Mouse (Mus musculus): Measurements from ENCODE around the gene D10Jhu81e. TPM values are rescaled to one million over a fixed set of nuclear protein-coding genes. Genes with fewer than 3 reads are reported as not detected.

Gene D10Jhu81e
- polyA plus RNA-seq, 1 experiment from 2014 or later = 19.4 TPM

DNA sequence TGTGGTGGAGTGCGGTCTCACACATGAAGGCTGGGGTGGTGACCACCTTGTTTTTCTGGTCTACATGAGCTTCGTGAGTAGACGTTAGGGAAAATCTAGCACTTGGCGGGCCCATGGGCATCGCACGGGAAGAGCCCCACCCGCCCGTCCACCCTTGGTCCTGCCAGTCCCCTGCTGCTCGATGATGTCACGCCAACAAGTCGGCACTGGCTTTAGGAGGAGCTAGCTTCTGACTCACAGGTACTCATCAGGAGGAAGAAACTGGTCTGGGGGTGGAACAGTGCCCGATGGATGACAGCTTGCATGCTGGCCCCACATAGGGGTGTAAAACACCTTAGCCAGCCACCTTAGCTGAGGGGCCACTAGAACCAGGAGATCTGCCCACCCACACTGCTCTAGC, 6.9 kb downstream of the D10Jhu81e start:
- Histone ChIP-seq H3K27ac (no peak overlapping the region), H3K27me3 (replicated peaks) (no peaks in the 10 kb centered on the region), H3K4me2 (no peak overlapping the region), H3K4me1 (peaks cover 18% of the 10 kb centered on the region), H3K9me3 (replicated peaks) (no peaks in the 10 kb centered on the region), H3K36me3 (peaks cover 61% of the 10 kb centered on the region), H3K9ac (no peak overlapping the region), H3K4me3 (no peak overlapping the region)
- 90% methylated on average over 12 of the region's 12 CpGs for WGBS (ENCODE audit: insufficient replicate concordance)
- no peak for ATAC-seq

DNA sequence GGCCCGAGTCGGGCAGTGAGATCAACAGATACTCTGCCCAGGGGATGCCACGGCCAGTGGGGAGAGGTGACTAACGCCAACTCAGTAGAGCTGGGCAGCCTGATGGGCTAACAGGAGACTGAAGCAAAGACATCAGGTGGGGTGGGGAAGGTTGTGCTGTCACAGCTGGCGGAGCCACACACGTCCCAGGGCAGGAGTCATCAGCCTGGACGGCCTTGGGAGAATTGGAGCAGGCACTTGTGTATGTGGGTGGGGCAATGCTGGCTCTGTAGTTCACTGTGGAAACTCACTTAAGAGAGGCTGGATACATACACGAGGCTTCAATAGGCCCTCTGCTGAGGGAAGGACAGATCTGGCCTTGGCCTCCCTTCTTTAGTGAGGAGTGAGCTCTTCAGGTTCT, 8.5 kb downstream of the D10Jhu81e start:
- peaks cover 45% of the 10 kb centered on the region for H3K36me3 ChIP-seq
- H3K4me3 ChIP-seq = no peak overlapping the region
- no peaks in the 10 kb centered on the region for H3K27me3 ChIP-seq (replicated peaks)
- ATAC-seq = no peak
- 51% methylated on average over 8 of the region's 8 CpGs for WGBS (ENCODE audit: insufficient replicate concordance)
- no peaks in the 10 kb centered on the region for H3K9me3 ChIP-seq (replicated peaks)
- no peak overlapping the region for H3K4me2 ChIP-seq
- no peak overlapping the region for H3K27ac ChIP-seq
- no peak overlapping the region for H3K9ac ChIP-seq
- H3K4me1 ChIP-seq = peaks cover 19% of the 10 kb centered on the region

DNA sequence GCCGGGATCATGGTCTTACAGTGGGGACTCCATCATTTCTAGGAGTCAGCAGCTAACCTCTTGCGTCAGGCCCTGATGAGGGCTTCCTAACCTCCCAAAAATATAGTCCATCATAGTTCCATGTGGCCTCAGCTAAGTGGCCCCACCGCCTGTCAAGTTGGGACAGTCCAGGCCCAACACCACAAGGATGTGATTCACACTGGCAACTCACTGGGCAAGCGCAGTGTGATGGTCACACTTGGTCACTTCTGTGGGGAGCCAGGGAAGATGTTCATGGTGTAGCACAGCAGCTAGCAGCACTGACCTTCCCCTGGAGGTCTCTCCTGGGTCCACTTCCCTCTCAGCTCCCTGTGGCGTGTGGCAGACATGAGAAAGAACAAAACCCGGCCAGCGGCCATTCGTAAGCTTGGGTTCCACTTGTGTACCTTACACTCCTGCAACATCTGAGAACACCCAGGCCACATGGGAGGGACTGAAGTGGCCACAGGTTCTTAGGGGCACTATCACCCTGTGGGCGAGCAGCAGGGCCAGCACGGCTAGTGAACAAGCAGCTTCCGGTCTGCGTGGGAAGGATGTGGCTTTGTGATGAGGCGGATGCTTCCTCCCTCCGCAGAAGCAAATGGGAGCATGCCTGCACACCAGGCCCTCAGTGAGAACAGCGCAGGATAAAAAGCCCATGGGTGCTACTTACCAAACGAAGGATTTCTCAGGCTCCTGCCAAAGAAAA, 9.1 kb downstream of the D10Jhu81e start:
- no peaks in the 10 kb centered on the region for H3K27me3 ChIP-seq (replicated peaks)
- H3K4me3 ChIP-seq = no peak overlapping the region
- WGBS (ENCODE audit: insufficient replicate concordance) = 56% methylated on average over 16 of the region's 16 CpGs
- H3K9ac ChIP-seq = no peak overlapping the region
- H3K27ac ChIP-seq = no peak overlapping the region
- H3K4me2 ChIP-seq = no peak overlapping the region
- peaks cover 40% of the 10 kb centered on the region for H3K36me3 ChIP-seq
- peak; percentile 6; the same call in 1 of the 2 replicates for ATAC-seq
- H3K4me1 ChIP-seq = peaks cover 19% of the 10 kb centered on the region
- no peaks in the 10 kb centered on the region for H3K9me3 ChIP-seq (replicated peaks)

DNA sequence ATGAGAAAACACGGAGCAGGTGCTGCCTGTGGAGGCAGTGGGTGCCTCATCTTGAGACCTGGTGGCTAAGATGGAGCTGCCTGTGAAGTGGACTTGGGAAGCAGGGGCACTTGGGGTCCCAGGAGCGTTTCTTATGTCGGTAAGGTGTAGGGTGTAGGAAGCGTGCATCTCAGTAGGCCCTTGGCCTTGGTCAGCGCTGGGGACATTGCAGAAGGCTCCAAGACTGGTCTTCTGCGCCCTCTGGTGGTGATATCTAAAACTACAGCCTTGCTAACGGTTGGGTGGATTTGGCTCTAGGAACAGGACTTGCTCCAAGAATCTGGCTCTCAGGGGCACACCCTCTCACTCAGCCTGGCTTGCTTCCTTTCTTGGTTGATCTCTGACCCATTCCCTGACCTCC, 9.7 kb downstream of the D10Jhu81e start:
- no peaks in the 10 kb centered on the region for H3K27me3 ChIP-seq (replicated peaks)
- peak overlapping the region; percentile 59 for H3K4me2 ChIP-seq
- H3K4me3 ChIP-seq = peak overlapping the region; percentile 36; the same call in 1 of the 2 replicates
- peaks cover 19% of the 10 kb centered on the region for H3K4me1 ChIP-seq
- 2% methylated on average over 7 of the region's 7 CpGs for WGBS (ENCODE audit: insufficient replicate concordance)
- peak overlapping the region; percentile 25; the same call in 1 of the 2 replicates for H3K9ac ChIP-seq
- ATAC-seq = peak; percentile 55
- H3K36me3 ChIP-seq = peaks cover 34% of the 10 kb centered on the region
- peak overlapping the region; percentile 49 for H3K27ac ChIP-seq
- no peaks in the 10 kb centered on the region for H3K9me3 ChIP-seq (replicated peaks)

DNA sequence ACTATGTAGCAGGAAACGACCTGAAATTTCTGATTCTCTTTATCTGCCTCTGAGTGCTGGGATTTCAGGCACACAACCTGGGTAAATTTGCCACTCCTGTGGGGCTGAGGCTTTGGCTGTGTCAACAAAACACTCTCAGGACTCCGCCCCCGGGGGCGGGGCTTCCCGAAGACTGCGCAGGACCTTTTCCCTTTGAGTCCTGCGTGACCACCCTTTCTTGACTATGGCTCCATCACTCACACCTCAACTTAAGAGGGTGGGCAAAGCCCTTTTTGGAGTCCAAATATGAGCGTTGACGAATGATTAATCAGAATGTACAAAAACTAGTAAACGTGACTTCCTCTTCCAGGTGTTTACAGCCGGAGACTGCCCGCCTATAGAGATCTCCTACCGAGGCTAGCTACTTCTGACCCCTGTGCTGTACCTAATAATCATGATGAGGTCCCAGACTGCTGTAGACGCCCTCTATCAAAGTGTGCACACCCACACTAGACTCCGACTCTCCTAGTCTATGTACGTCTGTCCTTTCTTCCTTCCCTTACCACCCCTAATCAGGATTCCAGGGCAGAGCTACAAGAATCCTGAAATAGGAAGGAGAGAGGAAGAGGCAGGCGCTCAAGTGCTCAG, 10.2 kb downstream of the D10Jhu81e start:
- H3K4me3 ChIP-seq = peak overlapping the region; percentile 36
- ATAC-seq = peak; percentile 43
- peaks cover 19% of the 10 kb centered on the region for H3K4me1 ChIP-seq
- no peaks in the 10 kb centered on the region for H3K9me3 ChIP-seq (replicated peaks)
- H3K4me2 ChIP-seq = peak overlapping the region; percentile 59
- WGBS (ENCODE audit: insufficient replicate concordance) = 15% methylated on average over 17 of the region's 17 CpGs
- peak overlapping the region; percentile 25; the same call in 1 of the 2 replicates for H3K9ac ChIP-seq
- H3K27me3 ChIP-seq (replicated peaks) = no peaks in the 10 kb centered on the region
- H3K36me3 ChIP-seq = peaks cover 28% of the 10 kb centered on the region
- peak overlapping the region; percentile 49 for H3K27ac ChIP-seq

DNA sequence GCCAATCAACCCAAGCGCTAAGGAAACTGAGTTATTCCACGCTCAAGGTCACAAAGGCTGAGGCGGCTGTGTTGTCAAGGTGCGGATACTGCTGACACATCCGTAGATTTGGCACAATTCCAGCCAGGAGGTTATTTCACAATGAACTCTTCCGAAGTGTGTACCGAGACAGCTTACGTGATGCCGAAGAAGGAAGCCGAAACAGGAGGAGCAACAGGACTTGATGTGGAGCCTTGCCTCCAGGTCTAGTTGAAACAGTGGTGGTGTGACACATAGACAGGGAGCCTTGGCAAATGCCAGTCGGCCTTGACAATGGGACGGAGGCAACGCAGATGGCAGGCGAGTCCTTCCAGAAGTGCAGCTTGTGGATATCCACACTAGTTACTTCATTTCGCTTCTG, 11.5 kb downstream of the D10Jhu81e start:
- ATAC-seq = no peak
- no peaks in the 10 kb centered on the region for H3K9me3 ChIP-seq (replicated peaks)
- H3K36me3 ChIP-seq = peaks cover 18% of the 10 kb centered on the region
- H3K4me2 ChIP-seq = no peak overlapping the region
- H3K4me3 ChIP-seq = no peak overlapping the region
- 80% methylated on average over 15 of the region's 15 CpGs for WGBS (ENCODE audit: insufficient replicate concordance)
- no peaks in the 10 kb centered on the region for H3K27me3 ChIP-seq (replicated peaks)
- peaks cover 19% of the 10 kb centered on the region for H3K4me1 ChIP-seq
- H3K27ac ChIP-seq = no peak overlapping the region
- no peak overlapping the region for H3K9ac ChIP-seq

DNA sequence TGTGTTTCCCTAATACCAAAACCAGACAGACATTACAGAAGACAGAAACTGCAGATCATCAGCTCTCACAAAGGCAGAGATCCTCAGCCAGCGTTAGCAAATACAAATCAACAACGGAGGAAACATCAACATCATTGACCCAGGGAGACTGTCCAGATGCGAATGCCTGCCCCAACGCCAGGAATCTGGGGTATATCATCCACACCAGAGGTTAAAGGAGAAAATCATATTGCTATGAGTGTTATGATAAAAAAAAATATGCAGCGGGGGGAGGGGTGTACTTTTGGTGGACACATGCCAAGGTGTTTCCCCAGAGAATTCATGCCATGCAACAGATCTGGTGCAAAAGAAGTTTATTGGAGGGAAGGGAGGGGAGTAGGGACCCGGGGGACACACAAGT, 12.7 kb downstream of the D10Jhu81e start:
- no peak for ATAC-seq

DNA sequence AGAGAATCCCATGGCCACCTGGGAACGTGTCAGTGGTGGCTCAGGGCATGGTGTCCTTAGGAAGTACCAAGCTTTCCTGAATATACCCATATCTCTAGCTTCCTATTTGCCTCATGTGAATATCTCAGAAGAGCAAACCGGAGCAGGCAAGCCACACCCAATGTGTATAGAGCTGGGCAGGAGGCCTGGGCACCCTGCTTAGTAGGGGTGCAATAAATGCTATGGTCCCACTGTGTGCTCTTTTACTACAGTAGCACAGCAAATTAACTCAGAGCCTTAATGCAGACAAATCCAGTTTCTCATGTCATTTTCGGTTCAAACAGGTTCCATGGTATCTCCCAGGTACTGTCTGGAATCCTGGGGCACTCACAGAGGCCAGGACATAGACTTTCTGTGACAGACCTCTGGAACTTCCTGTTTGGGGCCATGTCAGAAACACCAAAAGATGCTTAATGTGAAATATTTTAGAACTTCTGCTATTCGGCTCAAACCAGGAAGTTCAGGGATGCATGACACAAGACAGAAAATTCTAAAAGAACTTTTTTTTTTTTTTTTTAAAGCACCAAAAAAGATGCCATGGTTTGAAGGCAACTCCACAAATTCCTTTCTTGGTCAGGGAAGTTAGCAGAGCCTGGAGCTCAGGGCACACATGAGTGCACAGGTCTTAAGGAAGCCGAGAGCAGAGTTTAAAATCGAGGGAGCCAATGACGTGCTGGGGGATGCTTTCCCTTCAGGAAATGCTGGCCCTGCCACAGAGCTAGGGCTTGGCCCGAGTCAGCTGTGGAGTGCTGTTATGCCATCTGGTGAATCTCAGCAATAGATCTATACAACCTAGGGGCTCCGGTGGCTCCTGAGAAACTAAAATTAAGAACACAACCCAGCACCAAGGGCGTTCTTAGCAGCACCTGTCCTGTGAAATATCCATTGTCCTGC, 20.5 kb downstream of the D10Jhu81e start:
- no peak overlapping the region for H3K4me2 ChIP-seq
- 0 out of 2 replicates have a peak, but pooled peaks cover 11% of the 10 kb centered on the region for H3K27me3 ChIP-seq (replicated peaks)
- 40% methylated on average over 10 of the region's 10 CpGs for WGBS (ENCODE audit: insufficient replicate concordance)
- peaks cover 15% of the 10 kb centered on the region; the same call in 1 of the 2 replicates for H3K4me1 ChIP-seq
- H3K27ac ChIP-seq = no peak overlapping the region
- ATAC-seq = no peak
- no peak overlapping the region for H3K4me3 ChIP-seq
- no peaks in the 10 kb centered on the region for H3K36me3 ChIP-seq
- H3K9ac ChIP-seq = no peak overlapping the region
- no peaks in the 10 kb centered on the region for H3K9me3 ChIP-seq (replicated peaks)

More for the DNA sequence above, 12.7 kb downstream of the D10Jhu81e start:
- H3K4me1 ChIP-seq = peaks cover 19% of the 10 kb centered on the region
- no peak overlapping the region for H3K4me3 ChIP-seq
- H3K9ac ChIP-seq = no peak overlapping the region
- H3K27ac ChIP-seq = no peak overlapping the region
- H3K27me3 ChIP-seq (replicated peaks) = 0 out of 2 replicates have a peak, but pooled peaks cover 6% of the 10 kb centered on the region
- WGBS (ENCODE audit: insufficient replicate concordance) = 58% methylated on average over 6 of the region's 6 CpGs
- H3K36me3 ChIP-seq = peaks cover 8% of the 10 kb centered on the region; the same call in 1 of the 2 replicates
- H3K9me3 ChIP-seq (replicated peaks) = no peaks in the 10 kb centered on the region
- H3K4me2 ChIP-seq = no peak overlapping the region

DNA sequence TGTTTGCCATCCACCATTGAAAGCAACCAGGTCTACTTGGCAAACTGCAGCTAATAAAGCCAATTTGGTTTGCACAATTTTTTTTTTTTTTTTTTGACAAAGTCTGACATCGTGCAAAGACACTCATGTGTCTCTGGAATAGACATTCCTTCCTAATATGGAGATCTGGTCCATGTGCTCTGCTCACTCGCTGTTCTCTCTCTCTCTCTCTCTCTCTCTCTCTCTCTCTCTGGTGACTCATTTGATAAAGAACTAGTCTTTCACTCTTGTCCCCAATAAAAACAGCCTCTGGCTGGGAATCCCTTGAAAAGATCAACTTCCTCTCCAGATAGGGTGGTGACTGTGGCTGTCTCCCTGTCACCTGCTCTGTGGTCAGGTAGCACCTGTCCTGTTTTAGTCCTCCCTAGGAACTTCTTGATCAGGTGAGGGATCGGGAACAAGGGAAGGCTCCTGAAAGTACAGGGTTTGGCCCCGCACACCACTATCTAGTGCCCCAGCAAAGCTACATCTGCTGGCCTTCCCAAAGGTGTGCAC, 21.6 kb downstream of the D10Jhu81e start:
- Histone ChIP-seq H3K9me3 (replicated peaks) (no peaks in the 10 kb centered on the region), H3K4me2 (no peak overlapping the region), H3K4me1 (peaks cover 19% of the 10 kb centered on the region; the same call in 1 of the 2 replicates), H3K36me3 (no peaks in the 10 kb centered on the region), H3K27me3 (replicated peaks) (0 out of 2 replicates have a peak, but pooled peaks cover 11% of the 10 kb centered on the region), H3K27ac (no peak overlapping the region), H3K4me3 (no peak overlapping the region), H3K9ac (no peak overlapping the region)
- 54% methylated on average over 4 of the region's 4 CpGs for WGBS (ENCODE audit: insufficient replicate concordance)
- ATAC-seq = no peak

DNA sequence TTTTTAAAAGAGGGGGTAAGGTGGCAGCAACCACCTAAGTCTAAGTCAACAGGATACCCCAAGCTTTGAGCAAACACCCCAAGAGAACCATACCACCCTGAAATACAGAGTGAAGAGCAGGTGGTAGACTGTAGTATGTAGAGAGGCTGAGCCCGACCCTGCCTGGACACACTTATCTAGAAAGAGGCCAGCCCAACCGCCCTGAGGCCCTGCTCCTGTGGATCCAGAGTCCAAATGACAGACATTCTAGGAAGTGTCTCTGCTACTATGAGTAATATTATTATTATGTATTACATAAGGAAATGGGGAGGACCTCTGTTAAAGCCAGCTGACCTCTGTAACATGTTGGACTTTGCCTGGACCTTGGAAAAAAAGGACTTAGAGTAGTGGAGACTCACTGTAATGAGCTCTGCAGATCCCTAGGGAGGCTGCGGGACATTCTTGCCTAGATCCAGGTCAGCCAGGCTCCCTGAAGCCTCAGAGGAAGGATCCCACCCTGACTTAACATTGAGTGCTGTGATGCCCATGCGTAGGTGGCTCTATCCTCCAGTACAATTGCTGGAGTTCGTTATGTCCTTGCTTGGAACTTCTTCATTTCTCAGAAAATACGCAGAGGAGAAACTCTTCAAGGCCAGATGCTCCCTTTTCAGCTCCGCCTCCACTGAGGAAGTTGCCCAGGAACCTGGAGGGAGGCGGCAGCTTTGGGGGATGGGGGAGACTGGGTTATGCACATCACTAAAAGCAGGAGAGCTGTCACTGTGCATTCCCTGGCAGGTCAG, 25.7 kb downstream of the D10Jhu81e start:
- Histone ChIP-seq H3K9ac (no peak overlapping the region), H3K4me2 (no peak overlapping the region), H3K27ac (no peak overlapping the region), H3K27me3 (replicated peaks) (no peaks in the 10 kb centered on the region), H3K4me1 (peaks cover 15% of the 10 kb centered on the region; the same call in 1 of the 2 replicates), H3K36me3 (no peaks in the 10 kb centered on the region), H3K9me3 (replicated peaks) (no peaks in the 10 kb centered on the region), H3K4me3 (no peak overlapping the region)
- 28% methylated on average over 8 of the region's 8 CpGs for WGBS (ENCODE audit: insufficient replicate concordance)
- no peak for ATAC-seq

DNA sequence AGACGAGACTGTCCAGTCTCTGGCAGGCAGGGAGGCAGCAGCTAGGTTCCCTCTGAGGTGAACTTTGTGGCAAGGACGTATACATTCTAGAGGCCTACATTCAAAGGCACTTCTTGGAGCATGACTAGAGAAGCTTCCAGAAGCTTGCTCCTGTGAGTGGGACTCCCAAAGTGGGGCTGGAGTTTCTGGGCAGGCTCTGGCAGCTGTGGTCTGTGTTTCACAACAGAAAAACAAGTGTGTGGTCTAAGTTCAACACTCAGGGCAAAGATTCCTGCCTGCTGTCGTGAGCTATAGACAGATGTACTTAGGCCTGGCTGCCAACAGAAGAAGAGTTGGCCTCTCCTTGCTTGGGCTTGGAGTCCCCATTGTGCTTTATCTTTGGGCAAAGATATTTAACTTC, 28.7 kb downstream of the D10Jhu81e start:
- Histone ChIP-seq H3K4me1 (peaks cover 16% of the 10 kb centered on the region), H3K4me3 (no peak overlapping the region), H3K4me2 (no peak overlapping the region), H3K36me3 (no peaks in the 10 kb centered on the region), H3K27me3 (replicated peaks) (no peaks in the 10 kb centered on the region), H3K9me3 (replicated peaks) (no peaks in the 10 kb centered on the region), H3K27ac (no peak overlapping the region), H3K9ac (no peak overlapping the region)
- ATAC-seq = no peak
- 46% methylated on average over 3 of the region's 3 CpGs for WGBS (ENCODE audit: insufficient replicate concordance)

All from liver, embryonic 12.5 days (tissue).